26 mouse cellular contexts compared by ENCODE assay signal in the genomic region with DNA sequence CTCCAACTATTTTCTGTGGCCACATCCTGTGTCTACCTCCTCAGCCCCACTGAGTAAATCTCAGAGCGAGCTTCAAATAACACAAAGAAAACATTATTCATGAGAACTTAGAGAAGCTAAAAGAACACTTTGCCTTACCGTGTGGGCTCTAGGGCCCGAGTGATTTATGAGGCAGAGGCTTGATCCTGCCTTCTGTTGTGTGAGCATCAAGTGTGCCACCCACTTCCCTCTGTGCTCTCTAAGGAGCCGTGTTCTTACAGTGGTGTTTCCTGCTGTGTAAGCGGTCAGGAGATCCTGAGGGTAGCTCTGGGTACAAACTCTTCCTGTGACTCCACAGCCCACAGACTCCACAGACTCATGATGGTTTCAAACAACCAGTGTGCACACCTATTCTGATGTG. TPM values are rescaled to one million over a fixed set of nuclear protein-coding genes. Genes with fewer than 3 reads are reported as not detected.
DNase-seq lines count a peak whose midpoint lies in the region; ATAC-seq and TF ChIP-seq lines count a peak whose summit lies in the region.
"Had no signal": no experiment of that assay in that cellular context is flagged by ENCODE, and none has a peak within 500 bp of the region (broad histone marks: within the 10 kb centered on the region; RNA-seq: fewer than 3 reads in every experiment).

No protein-coding gene starts in this region.

- peak; percentile 29 for DNase-seq in embryo, embryonic 10 days (ENCODE audit: low spot score)
- DNase-seq in embryo, embryonic 9.5 days (ENCODE audit: extremely low spot score): no peak
- peak; percentile 12 for DNase-seq in lung, embryonic 14.5 days
- DNase-seq in lung, adult 2 months: no peak
- peak; percentile 35 for DNase-seq in embryo, embryonic 11 days
- DNase-seq in hindbrain, embryonic 11.5 days (ENCODE audit: low spot score): no peak
- DNase-seq: adrenal gland, postnatal 10 days; cerebellum, adult 8-10 months; gastrocnemius, adult 2 months; kidney, adult 8-10 months; layer of hippocampus, adult 9-11 months; lung, adult 18-20 months; right cerebral cortex, adult 18-20 months; right cerebral cortex, postnatal 4 days; thymus, postnatal 25 days had no signal

- H3K4me1 ChIP-seq in lung, embryonic 14.5 days (ENCODE audit: insufficient read depth): peaks cover 9% of the 10 kb centered on the region; the same call in 1 of the 2 replicates
- no peaks in the 10 kb centered on the region; the same call in 1 of the 2 replicates for H3K4me1 ChIP-seq in lung, adult 2 months (ENCODE audit: control insufficient read depth, insufficient read depth, low read length)
- peaks cover 13% of the 10 kb centered on the region for H3K4me1 ChIP-seq in neural tube, embryonic 12.5 days
- H3K4me1 ChIP-seq in hindbrain, embryonic 11.5 days (replicated peaks; ENCODE audit: control insufficient read depth, insufficient read depth, low read length): no peaks in the 10 kb centered on the region
- H3K4me1 ChIP-seq: forebrain, embryonic 12.5 days; hindbrain, embryonic 15.5 days; liver, embryonic 12.5 days; stomach, embryonic 15.5 days had no signal

- no peak for TF ChIP-seq POLR2A in lung, adult 2 months (IDR thresholded peaks at IDR 0.05; ENCODE audit: borderline replicate concordance, extremely low read depth, low read depth, low read length)

- no peaks in the 10 kb centered on the region for H3K27me3 ChIP-seq in lung, embryonic 14.5 days (ENCODE audit: insufficient read depth, low read length)
- H3K27me3 ChIP-seq in neural tube, embryonic 12.5 days (replicated peaks): no peaks in the 10 kb centered on the region
- H3K27me3 ChIP-seq in hindbrain, embryonic 11.5 days (ENCODE audit: control insufficient read depth, insufficient read depth, low read length): no peaks in the 10 kb centered on the region
- H3K27me3 ChIP-seq: embryonic facial prominence, embryonic 13.5 days; forebrain, embryonic 12.5 days; hindbrain, embryonic 15.5 days; limb, embryonic 13.5 days; liver, embryonic 12.5 days; midbrain, embryonic 12.5 days; neural tube, embryonic 13.5 days; stomach, embryonic 15.5 days had no signal

- 29% methylated on average over 5 of the region's 5 CpGs for WGBS in lung, embryonic 14.5 days
- 31% methylated on average over 5 of the region's 5 CpGs for WGBS in lung, adult 2 months
- 23% methylated on average over 5 of the region's 5 CpGs for WGBS in neural tube, embryonic 12.5 days
- WGBS in hindbrain, embryonic 11.5 days: 64% methylated on average over 5 of the region's 5 CpGs

- ATAC-seq in lung, embryonic 14.5 days (ENCODE audit: insufficient read depth): no peak
- ATAC-seq in neural tube, embryonic 12.5 days (ENCODE audit: low FRiP score, low read depth): peak; percentile 63
- ATAC-seq in hindbrain, embryonic 11.5 days (ENCODE audit: low FRiP score): no peak
- ATAC-seq: liver, embryonic 12.5 days had no signal

- no peaks in the 10 kb centered on the region for H3K9me3 ChIP-seq in lung, embryonic 14.5 days (ENCODE audit: low read depth, low read length)
- no peaks in the 10 kb centered on the region for H3K9me3 ChIP-seq in neural tube, embryonic 12.5 days
- H3K9me3 ChIP-seq in hindbrain, embryonic 11.5 days (ENCODE audit: control insufficient read depth, low read length): no peaks in the 10 kb centered on the region
- H3K9me3 ChIP-seq: embryonic facial prominence, embryonic 13.5 days; forebrain, embryonic 12.5 days; hindbrain, embryonic 15.5 days; limb, embryonic 13.5 days; liver, embryonic 12.5 days; midbrain, embryonic 12.5 days; neural tube, embryonic 13.5 days; stomach, embryonic 15.5 days had no signal

- H3K4me2 ChIP-seq in lung, embryonic 14.5 days: no peak overlapping the region
- no peak overlapping the region for H3K4me2 ChIP-seq in neural tube, embryonic 12.5 days (replicated peaks)
- no peak overlapping the region for H3K4me2 ChIP-seq in hindbrain, embryonic 11.5 days (replicated peaks; ENCODE audit: low read depth, low read length)
- H3K4me2 ChIP-seq: embryonic facial prominence, embryonic 13.5 days; forebrain, embryonic 12.5 days; heart, embryonic 11.5 days; hindbrain, embryonic 15.5 days; limb, embryonic 13.5 days; liver, embryonic 12.5 days; midbrain, embryonic 12.5 days; neural tube, embryonic 13.5 days; stomach, embryonic 15.5 days had no signal

- no peak overlapping the region for H3K9ac ChIP-seq in lung, embryonic 14.5 days
- no peak overlapping the region for H3K9ac ChIP-seq in neural tube, embryonic 12.5 days
- H3K9ac ChIP-seq in hindbrain, embryonic 11.5 days (ENCODE audit: low read depth, low read length): no peak overlapping the region
- H3K9ac ChIP-seq: embryonic facial prominence, embryonic 13.5 days; forebrain, embryonic 12.5 days; hindbrain, embryonic 15.5 days; limb, embryonic 13.5 days; liver, embryonic 12.5 days; midbrain, embryonic 12.5 days; neural tube, embryonic 13.5 days; stomach, embryonic 15.5 days had no signal

- no peak for TF ChIP-seq CTCF in lung, embryonic 14.5 days (IDR thresholded peaks at IDR 0.05; ENCODE audit: low read depth)
- TF ChIP-seq CTCF in lung, adult 2 months (IDR thresholded peaks at IDR 0.05; ENCODE audit: insufficient read depth, low read length): no peak

- H3K36me3 ChIP-seq in lung, embryonic 14.5 days (ENCODE audit: insufficient read depth): no peaks in the 10 kb centered on the region
- H3K36me3 ChIP-seq in neural tube, embryonic 12.5 days: no peaks in the 10 kb centered on the region
- H3K36me3 ChIP-seq in hindbrain, embryonic 11.5 days (ENCODE audit: control insufficient read depth, insufficient read depth, low read length): no peaks in the 10 kb centered on the region
- H3K36me3 ChIP-seq: embryonic facial prominence, embryonic 13.5 days; forebrain, embryonic 12.5 days; hindbrain, embryonic 15.5 days; limb, embryonic 13.5 days; liver, embryonic 12.5 days; midbrain, embryonic 12.5 days; neural tube, embryonic 13.5 days; stomach, embryonic 15.5 days had no signal

- no peak overlapping the region for H3K4me3 ChIP-seq in lung, embryonic 14.5 days (ENCODE audit: low read depth, low read length)
- no peak overlapping the region for H3K4me3 ChIP-seq in lung, adult 2 months (replicated peaks; ENCODE audit: extremely low read depth, low read depth, low read length)
- no peak overlapping the region for H3K4me3 ChIP-seq in neural tube, embryonic 12.5 days
- no peak overlapping the region for H3K4me3 ChIP-seq in hindbrain, embryonic 11.5 days (ENCODE audit: low read depth, low read length)
- H3K4me3 ChIP-seq: embryonic facial prominence, embryonic 13.5 days; erythroblast, embryonic 14.5 days; forebrain, embryonic 12.5 days; gastrocnemius, adult 2 months; hindbrain, embryonic 15.5 days; limb, embryonic 13.5 days; liver, embryonic 12.5 days; midbrain, embryonic 12.5 days; neural tube, embryonic 13.5 days; stomach, embryonic 15.5 days had no signal

- H3K27ac ChIP-seq in lung, embryonic 14.5 days (ENCODE audit: low read depth): peak overlapping the region; percentile 42; the same call in 1 of the 2 replicates
- no peak overlapping the region for H3K27ac ChIP-seq in neural tube, embryonic 12.5 days
- no peak overlapping the region for H3K27ac ChIP-seq in hindbrain, embryonic 11.5 days (ENCODE audit: low read depth, low read length)
- H3K27ac ChIP-seq: embryonic facial prominence, embryonic 13.5 days; forebrain, embryonic 12.5 days; gastrocnemius, adult 2 months; hindbrain, embryonic 15.5 days; limb, embryonic 13.5 days; liver, embryonic 12.5 days; midbrain, embryonic 12.5 days; neural tube, embryonic 13.5 days; stomach, embryonic 15.5 days had no signal

RNA-seq across cellular contexts. Expression of a gene that starts 35.7 kb away (rescaled TPM):
- 10.5 and 11.6 TPM in 2 replicates for polyA plus RNA-seq in lung, embryonic 14.5 days (2014; fragmentation: Nextera tagmentation; extraction: Ambion mirVana)
- polyA plus RNA-seq in lung, adult 2 months (2012; rRNA removed): 7.2 and 7.5 TPM in 2 replicates
- polyA plus RNA-seq in neural tube, embryonic 12.5 days (2016; fragmentation: Nextera tagmentation; extraction: Ambion mirVana): 4.7 and 4.8 TPM in 2 replicates
- 1.5 and 1.9 TPM in 2 replicates for polyA plus RNA-seq in hindbrain, embryonic 11.5 days (2014; fragmentation: Nextera tagmentation; extraction: Ambion mirVana)
- polyA plus RNA-seq: erythroblast, embryonic 14.5 days had no signal

Comparison
In these comparisons a context has a peak if more than half of its experiments do, and no peak if none do; other contexts are left out.
1. DNase-seq: peak in embryo, embryonic 10 days (single experiment), lung, embryonic 14.5 days (single experiment) and embryo, embryonic 11 days (single experiment); none in embryo, embryonic 9.5 days (single experiment), lung, adult 2 months (single experiment) and hindbrain, embryonic 11.5 days (single experiment).